Mouse (Mus musculus) lung, postnatal 0 days (tissue): ENCODE data around the gene Rfx1.

ENCODE experiments used
- CTCF ChIP-seq: IDR thresholded peaks from 2 replicates; pipeline ENCODE4 v1.5.1; 2016; ENCODE audit warnings: antibody characterized with exemption, mild to moderate bottlenecking
- EP300 ChIP-seq: IDR thresholded peaks from 2 replicates; pipeline ENCODE4 v1.6.1; 2016; ENCODE audit warnings: antibody characterized with exemption, mild to moderate bottlenecking, control low read depth

DNA sequence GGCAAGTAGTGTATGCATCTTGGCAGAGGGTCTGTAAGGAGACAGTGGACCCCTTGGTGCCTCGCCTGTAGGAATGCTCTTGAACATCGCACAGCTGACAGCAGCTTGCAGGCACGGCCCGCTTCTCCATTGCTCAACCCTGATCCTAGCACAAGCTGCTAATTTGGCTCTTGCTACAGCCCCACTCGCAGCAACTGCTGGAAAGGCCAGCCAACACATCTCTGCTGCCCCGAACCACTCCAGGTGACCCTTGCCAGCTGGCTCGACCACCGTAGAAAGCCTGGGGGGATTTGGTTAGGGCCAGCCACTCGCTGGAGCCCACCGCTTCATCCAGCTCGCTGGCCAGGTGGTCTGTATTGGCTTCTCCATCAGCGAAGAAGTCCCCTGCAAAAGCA, 23.7 kb upstream of the Rfx1 start:
- TF ChIP-seq CTCF (no peak), EP300 (no peak)
